Mouse (Mus musculus): ENCODE measurements around the gene Pde9a. TPM values are rescaled to one million over a fixed set of nuclear protein-coding genes. Genes with fewer than 3 reads are reported as not detected.

Pde9a gene
- polyA plus RNA-seq, 1 experiment: 3.4 TPM

GRCm38 (mm10) chr17:31479108-31479844 lies 93.3 kb downstream of the Pde9a start:
- TF ChIP-seq POLR2A (IDR thresholded peaks at IDR 0.05; ENCODE audit: low read depth, low read length): no peak
- TF ChIP-seq CTCF (IDR thresholded peaks at IDR 0.05; ENCODE audit: borderline replicate concordance, insufficient read depth, low read length): no peak
- Histone ChIP-seq H3K27ac (ENCODE audit: insufficient read depth, low read length) (no peak overlapping the region), H3K4me3 (ENCODE audit: insufficient read depth, low read length) (no peak overlapping the region), H3K4me1 (ENCODE audit: control insufficient read depth, insufficient read depth, low read length) (no peaks in the 10 kb centered on the region)

- no peak overlapping the region for H3K27ac ChIP-seq (ENCODE audit: insufficient read depth, low read length)
- H3K4me1 ChIP-seq (ENCODE audit: control insufficient read depth, insufficient read depth, low read length): no peaks in the 10 kb centered on the region
- TF ChIP-seq POLR2A (IDR thresholded peaks at IDR 0.05; ENCODE audit: low read depth, low read length) (no peak), CTCF (IDR thresholded peaks at IDR 0.05; ENCODE audit: borderline replicate concordance, insufficient read depth, low read length) (no peak)
- no peak overlapping the region for H3K4me3 ChIP-seq (ENCODE audit: insufficient read depth, low read length)
Observed at GRCm38 (mm10) chr17:31486616-31487198, 100.7 kb downstream of the Pde9a start.

- no peak overlapping the region for H3K27ac ChIP-seq (ENCODE audit: insufficient read depth, low read length)
- TF ChIP-seq CTCF (IDR thresholded peaks at IDR 0.05; ENCODE audit: borderline replicate concordance, insufficient read depth, low read length) (no peak), POLR2A (IDR thresholded peaks at IDR 0.05; ENCODE audit: low read depth, low read length) (no peak)
- no peaks in the 10 kb centered on the region for H3K4me1 ChIP-seq (ENCODE audit: control insufficient read depth, insufficient read depth, low read length)
- H3K4me3 ChIP-seq (ENCODE audit: insufficient read depth, low read length): no peak overlapping the region
Observed at GRCm38 (mm10) chr17:31487433-31488060, 101.5 kb downstream of the Pde9a start.

GRCm38 (mm10) chr17:31491355-31491754 lies 105.3 kb downstream of the Pde9a start:
- no peak overlapping the region for H3K4me3 ChIP-seq (ENCODE audit: insufficient read depth, low read length)
- H3K27ac ChIP-seq (ENCODE audit: insufficient read depth, low read length): no peak overlapping the region
- TF ChIP-seq POLR2A (IDR thresholded peaks at IDR 0.05; ENCODE audit: low read depth, low read length) (no peak), CTCF (IDR thresholded peaks at IDR 0.05; ENCODE audit: borderline replicate concordance, insufficient read depth, low read length) (no peak)
- no peaks in the 10 kb centered on the region for H3K4me1 ChIP-seq (ENCODE audit: control insufficient read depth, insufficient read depth, low read length)

- TF ChIP-seq POLR2A (IDR thresholded peaks at IDR 0.05; ENCODE audit: low read depth, low read length) (no peak), CTCF (IDR thresholded peaks at IDR 0.05; ENCODE audit: borderline replicate concordance, insufficient read depth, low read length) (peak; percentile 82)
- H3K4me3 ChIP-seq (ENCODE audit: insufficient read depth, low read length): no peak overlapping the region
- H3K4me1 ChIP-seq (ENCODE audit: control insufficient read depth, insufficient read depth, low read length): no peaks in the 10 kb centered on the region
- H3K27ac ChIP-seq (ENCODE audit: insufficient read depth, low read length): no peak overlapping the region
Observed at GRCm38 (mm10) chr17:31492416-31492815, 106.4 kb downstream of the Pde9a start.

GRCm38 (mm10) chr17:31494989-31495388 lies 109.0 kb downstream of the Pde9a start:
- Histone ChIP-seq H3K4me3 (ENCODE audit: insufficient read depth, low read length) (no peak overlapping the region), H3K4me1 (ENCODE audit: control insufficient read depth, insufficient read depth, low read length) (no peaks in the 10 kb centered on the region), H3K27ac (ENCODE audit: insufficient read depth, low read length) (no peak overlapping the region)
- TF ChIP-seq CTCF (IDR thresholded peaks at IDR 0.05; ENCODE audit: borderline replicate concordance, insufficient read depth, low read length) (no peak), POLR2A (IDR thresholded peaks at IDR 0.05; ENCODE audit: low read depth, low read length) (no peak)

GRCm38 (mm10) chr17:31497726-31498125 lies 111.7 kb downstream of the Pde9a start:
- Histone ChIP-seq H3K4me1 (ENCODE audit: control insufficient read depth, insufficient read depth, low read length) (no peaks in the 10 kb centered on the region), H3K27ac (ENCODE audit: insufficient read depth, low read length) (no peak overlapping the region), H3K4me3 (ENCODE audit: insufficient read depth, low read length) (no peak overlapping the region)
- TF ChIP-seq POLR2A (IDR thresholded peaks at IDR 0.05; ENCODE audit: low read depth, low read length) (no peak), CTCF (IDR thresholded peaks at IDR 0.05; ENCODE audit: borderline replicate concordance, insufficient read depth, low read length) (no peak)

GRCm38 (mm10) chr17:31499725-31500124 lies 113.7 kb downstream of the Pde9a start:
- H3K4me1 ChIP-seq (ENCODE audit: control insufficient read depth, insufficient read depth, low read length): no peaks in the 10 kb centered on the region
- H3K4me3 ChIP-seq (ENCODE audit: insufficient read depth, low read length): no peak overlapping the region
- no peak for TF ChIP-seq CTCF (IDR thresholded peaks at IDR 0.05; ENCODE audit: borderline replicate concordance, insufficient read depth, low read length)
- no peak for TF ChIP-seq POLR2A (IDR thresholded peaks at IDR 0.05; ENCODE audit: low read depth, low read length)
- H3K27ac ChIP-seq (ENCODE audit: insufficient read depth, low read length): no peak overlapping the region

- Histone ChIP-seq H3K4me3 (ENCODE audit: insufficient read depth, low read length) (no peak overlapping the region), H3K4me1 (ENCODE audit: control insufficient read depth, insufficient read depth, low read length) (no peaks in the 10 kb centered on the region), H3K27ac (ENCODE audit: insufficient read depth, low read length) (no peak overlapping the region)
- TF ChIP-seq POLR2A (IDR thresholded peaks at IDR 0.05; ENCODE audit: low read depth, low read length) (no peak), CTCF (IDR thresholded peaks at IDR 0.05; ENCODE audit: borderline replicate concordance, insufficient read depth, low read length) (no peak)
Observed at GRCm38 (mm10) chr17:31500416-31500815, 114.4 kb downstream of the Pde9a start.

- TF ChIP-seq CTCF (IDR thresholded peaks at IDR 0.05; ENCODE audit: borderline replicate concordance, insufficient read depth, low read length): no peak
- TF ChIP-seq POLR2A (IDR thresholded peaks at IDR 0.05; ENCODE audit: low read depth, low read length): no peak
- H3K4me3 ChIP-seq (ENCODE audit: insufficient read depth, low read length): no peak overlapping the region
- H3K4me1 ChIP-seq (ENCODE audit: control insufficient read depth, insufficient read depth, low read length): no peaks in the 10 kb centered on the region
- no peak overlapping the region for H3K27ac ChIP-seq (ENCODE audit: insufficient read depth, low read length)
Observed at GRCm38 (mm10) chr17:31500908-31501307, 114.9 kb downstream of the Pde9a start.
